Mouse (Mus musculus): ENCODE measurements around the gene Hinfp. TPM values are rescaled to one million over a fixed set of nuclear protein-coding genes. Genes with fewer than 3 reads are reported as not detected.
A peak's percentile ranks its signal among the peaks of the same experiment; 100 is the strongest.
"Not testable (repeated sequence)": the region's sequence is repeated elsewhere in the genome, so short reads cannot be mapped to it uniquely, and the experiment has no call there.

The Hinfp gene
- total RNA-seq, 2 experiments from 2014 or later = 15.4 to 16.3 TPM

GRCm38 (mm10) chr9:44332918-44333638 is 27.6 kb upstream of the Hinfp start:
- no peak for DNase-seq

DNA sequence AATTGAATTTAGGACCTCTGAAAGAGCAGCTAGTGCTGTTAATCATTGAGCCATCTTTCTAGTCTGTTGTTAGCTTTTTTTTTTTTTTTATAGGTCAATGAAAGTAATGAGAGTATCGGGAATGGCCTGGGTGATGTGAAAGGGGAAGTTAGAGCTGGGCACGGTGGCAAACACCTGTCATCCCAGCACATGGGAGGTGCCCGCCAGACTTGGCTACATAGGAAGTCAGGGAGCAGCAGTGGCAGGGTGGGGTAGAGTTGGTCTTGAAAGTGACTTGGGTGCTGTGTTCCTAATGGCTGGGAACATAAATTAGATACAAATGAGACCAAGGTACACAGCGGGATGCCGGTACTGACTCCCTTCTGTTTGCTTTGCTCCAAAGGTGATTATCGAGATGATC is 25.3 kb upstream of the Hinfp start:
- DNase-seq = no peak

DNA sequence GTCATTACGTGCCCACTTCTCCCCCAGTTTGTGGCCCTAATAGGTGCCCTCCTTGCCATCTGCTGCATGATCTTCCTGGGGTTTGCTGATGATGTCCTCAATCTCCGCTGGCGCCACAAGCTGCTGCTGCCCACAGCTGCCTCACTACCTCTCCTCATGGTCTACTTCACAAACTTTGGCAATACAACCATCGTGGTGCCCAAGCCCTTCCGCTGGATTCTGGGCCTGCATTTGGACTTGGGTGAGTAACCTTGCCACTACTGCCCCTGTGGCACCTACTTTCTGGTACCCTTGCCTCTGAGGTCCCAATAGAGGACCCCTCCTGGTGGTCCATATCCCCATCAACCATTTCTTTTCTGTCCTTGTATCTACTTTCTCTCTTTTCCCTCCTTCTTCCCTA is 22.5 kb upstream of the Hinfp start:
- DNase-seq = no peak

DNA sequence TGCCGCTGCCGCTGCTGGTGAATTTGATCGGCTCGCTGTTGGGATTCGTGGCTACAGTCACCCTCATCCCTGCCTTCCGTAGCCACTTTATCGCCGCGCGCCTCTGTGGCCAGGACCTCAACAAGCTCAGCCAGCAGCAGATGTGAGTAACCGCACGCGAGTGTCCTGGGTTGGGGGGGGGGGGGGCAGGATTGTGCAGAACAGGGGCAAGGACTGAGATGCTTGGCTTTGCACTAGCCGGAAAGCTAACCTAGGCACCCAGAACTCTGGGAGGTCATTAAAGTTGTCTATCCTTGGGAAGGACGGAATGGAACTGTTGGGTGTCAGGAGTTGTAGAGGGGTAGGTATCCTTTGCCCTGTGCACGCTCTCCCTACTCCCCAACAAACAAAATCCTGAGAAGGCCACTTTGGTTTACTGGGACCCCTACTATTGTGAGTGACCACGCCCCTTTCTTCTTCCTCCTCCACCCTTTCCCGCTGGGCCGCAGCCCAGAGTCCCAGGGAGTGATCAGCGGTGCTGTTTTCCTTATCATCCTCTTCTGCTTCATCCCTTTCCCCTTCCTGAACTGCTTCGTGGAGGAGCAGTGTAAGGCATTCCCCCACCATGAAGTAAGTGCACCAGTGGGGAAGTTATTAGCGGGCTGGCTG is 21.7 kb upstream of the Hinfp start:
- DNase-seq = peak; percentile 59

DNA sequence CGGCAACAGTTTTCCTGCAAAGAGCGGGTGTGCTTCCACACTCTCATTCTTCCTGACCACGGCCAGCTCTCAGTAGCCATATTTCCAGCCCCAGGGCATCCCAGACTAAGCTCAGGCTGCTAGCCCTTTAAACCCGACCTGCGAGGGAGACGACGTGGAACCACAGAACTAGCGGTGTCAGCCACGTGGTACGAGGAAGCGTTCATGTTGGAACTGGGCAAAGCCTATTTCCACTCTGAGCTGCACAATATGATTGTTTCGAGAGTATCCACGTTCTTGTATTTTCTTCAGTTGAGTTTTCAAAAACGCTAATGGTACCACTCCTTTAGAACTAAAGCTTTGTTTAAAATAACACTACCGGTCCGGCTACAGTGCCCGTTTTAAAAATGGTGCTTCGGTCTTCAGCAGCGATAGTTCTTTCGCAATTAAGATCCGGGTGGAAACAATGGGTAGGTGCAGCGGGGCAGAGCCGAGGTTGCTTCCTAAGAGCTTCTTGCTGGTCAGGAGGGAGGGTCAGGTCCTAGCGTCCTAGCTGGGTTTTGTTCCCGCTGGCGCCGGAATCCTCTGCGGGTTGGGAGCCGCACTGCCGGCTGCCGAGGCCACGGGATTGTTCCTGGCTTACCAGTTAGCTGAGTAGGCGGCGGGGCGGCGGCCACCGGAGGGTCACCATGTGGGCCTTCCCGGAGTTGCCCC is 21.0 kb upstream of the Hinfp start:
- peak; percentile 85 for DNase-seq

DNA sequence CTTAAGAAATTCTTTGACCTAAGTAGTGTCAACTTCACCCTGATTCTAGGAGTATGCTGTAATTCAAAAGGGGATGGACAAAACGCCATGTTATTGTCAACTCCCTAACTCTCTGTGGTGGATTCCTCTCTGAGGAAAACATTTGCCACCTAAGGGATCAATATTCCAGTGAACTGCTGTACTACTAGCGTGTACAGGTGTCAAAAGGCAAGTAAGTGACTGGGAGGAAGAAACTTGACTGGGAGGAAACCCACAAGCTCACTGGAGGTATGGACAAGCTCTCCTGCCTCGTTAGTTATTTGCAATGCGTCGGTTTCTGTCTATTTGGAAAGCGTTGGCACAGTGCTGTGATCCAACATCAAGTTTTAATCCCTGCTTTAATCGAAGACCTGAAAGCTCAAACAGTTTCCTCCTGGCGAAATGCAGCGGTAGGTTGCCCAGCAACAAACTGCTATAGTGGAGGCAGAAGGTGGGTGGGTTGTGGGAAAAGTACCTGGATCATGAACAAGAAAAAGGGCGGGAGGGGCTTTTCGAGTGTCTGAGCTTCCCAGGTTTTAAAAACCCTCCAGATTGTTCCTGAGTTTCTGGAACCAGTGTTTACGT is 20.4 kb upstream of the Hinfp start, which contains the start of gene Dpagt1:
Gene Dpagt1, plus strand, starts transcription at position 252 of the 603 bp plus-strand sequence.
- no peak for DNase-seq

GRCm38 (mm10) chr9:44325032-44325767 is 19.7 kb upstream of the Hinfp start:
- DNase-seq = not testable (repeated sequence)

DNA sequence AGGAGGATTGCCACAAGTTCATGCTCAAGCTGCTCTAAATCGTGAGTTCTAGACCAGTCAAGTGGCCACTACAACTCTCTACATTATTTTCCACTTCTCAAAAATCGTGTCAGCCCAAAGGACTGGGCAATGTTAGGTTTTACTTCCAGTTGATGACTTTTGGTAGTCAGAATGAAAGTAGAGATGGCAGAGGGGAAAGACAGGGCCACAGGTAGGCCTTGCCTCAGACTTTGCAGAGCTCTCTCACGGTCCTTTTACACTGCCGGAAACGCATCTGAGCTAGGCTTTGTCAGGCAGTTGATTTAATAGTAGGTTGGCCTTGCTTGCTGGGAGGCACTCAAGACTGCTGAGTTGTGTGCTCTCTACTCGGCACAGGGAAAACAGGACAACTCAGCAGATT is 18.7 kb upstream of the Hinfp start:
- no peak for DNase-seq

GRCm38 (mm10) chr9:44323656-44324055 is 18.2 kb upstream of the Hinfp start:
- not testable (repeated sequence) for DNase-seq

GRCm38 (mm10) chr9:44320799-44321133 is 15.3 kb upstream of the Hinfp start:
- no peak for DNase-seq

- DNase-seq = peak; percentile 90
Observed at GRCm38 (mm10) chr9:44319887-44320798, 14.7 kb upstream of the Hinfp start, which contains the start of gene C2cd2l. TSS of gene C2cd2l (minus strand) at chr9:44320285.

- no peak for DNase-seq
Observed at GRCm38 (mm10) chr9:44319105-44319886, 13.8 kb upstream of the Hinfp start.

DNA sequence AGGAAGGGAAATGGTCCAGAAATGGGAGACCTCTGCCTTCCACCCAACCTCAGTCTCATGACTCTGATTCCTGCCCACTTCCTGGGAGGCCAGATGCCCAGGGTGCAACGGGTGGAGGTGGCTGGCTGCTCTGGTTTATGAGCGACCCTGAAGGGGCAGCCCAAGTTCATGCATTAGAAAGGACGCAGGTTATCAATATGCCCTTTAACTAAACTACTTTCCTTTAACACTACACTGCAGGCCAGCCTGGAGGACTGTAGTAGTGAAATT is 13.3 kb upstream of the Hinfp start:
- DNase-seq = no peak

DNA sequence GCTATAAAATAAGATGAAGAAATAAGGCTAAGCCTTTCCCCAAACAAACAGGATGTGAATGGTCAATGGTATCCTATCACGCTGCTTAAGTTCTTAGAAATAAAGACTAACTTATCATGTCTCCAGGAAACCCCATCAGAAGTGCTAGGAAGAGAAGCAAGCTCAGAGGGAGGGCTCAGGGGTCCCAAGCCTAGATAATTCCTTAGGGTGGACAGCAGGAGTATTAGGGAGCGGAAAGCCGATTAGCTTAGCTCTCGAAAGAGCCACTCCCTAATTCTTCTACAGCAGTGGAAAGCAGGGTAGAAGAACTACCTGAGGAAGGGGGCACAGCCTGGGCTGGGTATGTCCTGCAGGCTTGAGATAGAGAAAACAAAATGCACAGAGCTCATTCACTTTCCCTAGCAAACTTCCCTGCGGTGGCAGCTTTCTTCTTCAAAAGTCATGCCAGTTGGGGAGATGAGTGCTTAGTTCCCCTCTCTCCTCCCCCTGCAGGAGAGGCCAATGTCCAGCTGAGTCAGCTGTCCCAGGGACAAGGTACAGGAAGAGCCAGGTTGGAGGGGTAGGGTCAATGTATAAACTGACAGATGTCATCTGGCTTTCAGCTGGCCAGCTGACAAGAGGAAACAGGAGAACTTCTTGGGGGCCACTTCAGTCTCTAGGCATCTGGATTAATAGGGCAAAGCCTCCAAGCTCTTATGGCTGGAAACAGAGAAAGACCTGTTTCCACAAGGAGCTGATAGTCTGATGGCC is 12.8 kb upstream of the Hinfp start:
- DNase-seq = no peak

DNA sequence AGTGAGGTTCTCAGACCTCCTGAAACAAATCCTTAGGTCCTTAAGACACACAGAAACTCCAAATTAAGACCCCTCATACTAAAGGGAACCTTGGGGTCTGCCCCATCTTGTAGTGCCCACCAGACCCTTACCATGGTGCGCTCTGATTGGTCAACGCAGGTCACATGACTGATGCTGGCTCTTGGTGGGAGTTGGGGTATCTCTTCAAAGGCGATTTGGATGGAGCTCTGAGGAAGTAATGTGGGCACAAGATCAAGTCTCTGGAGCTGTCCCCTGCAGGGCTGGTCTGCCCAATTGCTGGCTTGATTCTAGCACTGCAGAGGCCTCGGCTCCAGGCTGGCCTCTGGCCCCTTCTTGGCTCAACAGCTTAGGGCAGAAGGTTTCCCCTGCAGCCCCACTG is 12.0 kb upstream of the Hinfp start:
- no peak for DNase-seq

GRCm38 (mm10) chr9:44314910-44315309 is 9.4 kb upstream of the Hinfp start:
- no peak for DNase-seq

DNA sequence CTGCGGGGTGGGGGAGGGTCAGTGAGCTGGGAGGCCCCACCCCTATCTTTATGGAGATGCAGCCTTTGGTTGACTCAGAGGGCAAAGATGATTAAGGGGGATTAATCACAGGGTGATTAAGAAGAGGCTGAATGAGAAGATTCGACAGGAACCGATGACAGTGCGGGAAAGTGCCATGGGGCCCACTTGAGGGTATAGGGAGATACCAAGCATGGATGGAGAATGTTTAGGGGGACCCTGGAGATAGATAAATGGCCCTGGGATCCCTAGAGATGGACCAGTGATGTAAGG is 8.7 kb upstream of the Hinfp start:
- no peak for DNase-seq

DNA sequence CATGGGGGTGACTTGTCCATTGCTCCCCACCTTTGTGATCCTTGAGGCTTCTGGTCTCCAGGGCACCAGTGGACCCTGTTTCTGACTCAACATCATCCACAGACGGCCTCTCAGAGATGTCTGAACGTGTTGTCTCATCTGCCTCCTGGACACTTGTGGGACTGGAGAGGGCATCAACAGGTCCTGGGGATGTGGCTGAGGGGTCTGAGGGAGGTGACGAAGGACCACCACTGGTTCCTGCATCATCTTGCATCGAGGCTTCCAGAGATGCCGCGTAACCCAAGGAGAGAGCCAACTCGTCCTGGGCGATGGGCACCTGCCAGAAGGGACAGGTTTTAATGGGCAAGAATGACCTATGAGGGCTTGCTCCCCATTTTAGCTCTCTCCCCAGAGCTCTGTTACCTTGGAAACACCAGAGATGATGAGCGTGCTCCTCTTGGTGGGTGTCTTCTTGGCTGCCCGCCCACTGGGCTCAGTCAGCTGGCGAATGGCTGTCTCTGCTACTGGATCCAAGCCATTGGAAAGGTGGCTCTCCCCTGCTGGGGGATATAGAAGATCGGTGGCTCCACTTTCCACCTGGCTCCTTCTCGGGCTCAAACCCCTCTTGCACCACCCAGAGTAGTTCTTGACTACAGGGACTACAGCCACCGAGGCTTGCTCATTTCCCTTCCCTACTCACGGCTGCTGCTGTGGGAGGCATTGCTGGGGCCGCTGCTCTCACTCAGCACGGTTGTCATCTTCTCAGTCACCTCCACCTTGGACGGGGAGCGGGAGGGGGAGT is 8.2 kb upstream of the Hinfp start:
- no peak for DNase-seq

All from heart, postnatal 4 days (tissue).